Mouse (Mus musculus): Measurements from ENCODE around the gene Prkce.

Prkce gene

GRCm38 (mm10) chr17:86256730-86257131, 89.1 kb downstream of the Prkce start:
- DNase-seq (ENCODE audit: low spot score in 2 of 2): no peak

- no peak for DNase-seq (ENCODE audit: low spot score in 2 of 2)
Observed at GRCm38 (mm10) chr17:86261067-86261466, 93.5 kb downstream of the Prkce start.

DNA sequence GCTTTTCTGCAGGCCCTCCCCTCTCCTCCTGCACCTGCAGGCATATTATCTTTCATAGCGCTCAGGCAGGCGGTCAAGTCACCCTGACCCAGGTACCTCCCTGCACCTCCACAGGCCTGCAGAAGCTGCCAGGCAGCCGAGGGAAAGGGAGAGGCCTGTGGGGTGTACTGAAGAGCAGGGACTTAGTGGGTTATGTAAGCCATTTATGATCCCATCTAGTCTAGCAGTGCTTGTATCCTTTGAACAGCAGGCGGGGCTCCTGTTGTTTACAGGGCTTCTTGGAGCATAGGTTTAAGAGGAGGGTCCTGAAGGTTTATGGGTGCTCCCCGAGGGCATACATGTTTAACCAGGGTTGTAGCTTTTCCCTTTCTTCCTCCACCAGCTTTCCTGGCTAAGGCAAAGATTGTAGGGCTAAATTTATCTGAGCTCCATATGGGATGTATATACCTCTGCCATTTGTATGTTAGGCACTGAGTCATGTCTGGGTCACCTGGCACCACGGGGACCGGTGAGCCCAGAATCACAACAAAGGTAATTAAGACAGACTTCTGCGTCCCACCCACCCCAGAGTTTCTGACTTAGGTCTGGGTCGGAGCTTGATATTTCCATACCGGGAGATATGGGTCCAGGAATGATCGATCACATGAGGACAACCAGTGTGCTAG, 96.5 kb downstream of the Prkce start:
- no peak for DNase-seq (ENCODE audit: low spot score in 2 of 2)

DNA sequence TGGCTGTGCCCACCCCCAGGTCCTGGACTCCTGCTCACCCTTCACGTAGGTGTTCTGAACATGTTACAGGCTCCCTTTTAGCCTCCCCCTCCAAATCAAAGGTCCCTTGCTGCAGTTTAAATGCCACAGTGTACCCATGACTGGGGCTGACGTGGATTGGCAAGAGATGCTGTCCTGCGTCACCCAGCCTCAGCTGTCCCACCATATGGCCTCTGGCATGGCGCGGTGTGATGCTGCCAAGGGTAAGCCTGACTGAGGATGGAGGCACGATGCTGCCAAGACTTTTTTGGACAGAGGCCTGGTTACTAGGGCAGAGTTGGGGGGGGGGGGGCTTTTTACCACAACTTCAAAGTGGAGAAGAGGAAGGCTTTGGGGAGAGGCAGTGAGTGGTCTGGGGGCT, 98.5 kb downstream of the Prkce start:
- peak; percentile 60 to 63 for DNase-seq (ENCODE audit: low spot score in 2 of 2)

DNA sequence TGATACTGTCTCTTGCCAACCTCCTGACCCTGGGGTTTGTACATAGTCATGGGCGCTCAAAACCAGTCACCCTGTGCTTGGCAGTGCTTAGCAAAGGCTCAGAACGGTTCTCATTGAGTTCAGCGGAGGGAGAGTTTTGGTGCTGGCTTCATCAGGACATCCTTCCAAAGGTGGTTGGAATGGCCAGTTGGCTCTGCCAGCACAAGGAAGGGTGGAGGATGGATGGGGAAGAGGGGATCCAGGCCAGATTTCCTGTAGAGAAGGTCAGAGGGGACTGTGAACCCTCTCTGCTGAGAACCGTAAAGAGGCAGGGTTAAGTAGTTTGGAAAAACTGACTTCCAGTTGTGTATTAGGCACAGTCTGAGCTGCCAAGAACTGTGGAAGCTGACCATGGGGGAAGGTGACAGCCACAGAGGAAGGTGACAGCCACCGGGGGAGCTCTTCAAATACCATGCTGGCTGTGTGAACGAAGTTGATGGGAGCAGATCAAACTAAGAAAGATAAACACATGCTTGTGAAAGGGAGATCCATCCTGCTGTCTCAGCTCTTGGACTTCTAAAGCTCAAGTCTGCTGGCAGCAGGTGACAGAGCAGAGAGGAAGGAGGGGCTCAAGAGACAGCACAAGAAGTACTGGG, 99.7 kb downstream of the Prkce start:
- no peak for DNase-seq (ENCODE audit: low spot score in 2 of 2)

GRCm38 (mm10) chr17:86269639-86270038, 102.1 kb downstream of the Prkce start:
- DNase-seq (ENCODE audit: low spot score in 2 of 2): no peak

DNA sequence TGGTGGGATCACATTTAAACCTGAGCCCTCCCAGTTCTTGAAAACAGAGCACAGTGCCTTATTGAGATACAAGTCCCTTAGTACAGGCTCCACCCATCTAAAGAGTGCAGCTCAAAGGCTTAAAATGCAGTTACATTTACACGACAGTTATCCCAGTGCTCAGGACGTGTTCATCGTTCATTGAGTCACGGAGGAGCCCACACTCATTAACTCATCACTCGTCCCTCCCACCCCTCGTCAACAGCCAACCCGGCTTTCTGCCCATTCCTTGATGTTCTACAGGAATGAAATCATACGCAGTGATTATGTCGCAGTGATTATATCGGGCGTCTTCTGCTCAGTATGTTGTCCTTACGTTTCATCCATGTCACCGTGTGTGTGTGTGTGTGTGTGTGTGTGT, 102.9 kb downstream of the Prkce start:
- DNase-seq (ENCODE audit: low spot score in 2 of 2): no peak

DNA sequence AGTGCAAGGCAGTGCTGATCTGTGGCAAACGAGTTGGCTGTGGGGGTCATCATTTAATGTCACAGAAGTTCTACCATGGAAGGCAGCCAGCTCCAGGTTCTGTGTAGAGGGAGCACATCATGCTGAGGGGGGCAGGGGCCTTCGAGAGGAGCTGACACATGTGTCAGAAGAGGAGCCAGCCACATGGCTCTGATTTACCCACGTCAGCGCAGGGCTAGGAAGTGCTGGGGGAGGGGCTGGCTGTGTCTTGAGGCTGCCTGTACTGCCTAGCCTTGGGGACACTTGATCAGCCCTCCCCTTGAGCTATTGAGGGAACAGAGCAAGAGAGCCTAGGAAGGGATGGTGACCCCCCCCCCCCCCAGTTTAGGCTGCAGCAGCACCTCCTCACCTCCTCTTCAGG, 103.7 kb downstream of the Prkce start:
- no peak for DNase-seq (ENCODE audit: low spot score in 2 of 2)

GRCm38 (mm10) chr17:86272961-86273360, 105.4 kb downstream of the Prkce start:
- DNase-seq (ENCODE audit: low spot score in 2 of 2): no peak

- no peak for DNase-seq (ENCODE audit: low spot score in 2 of 2)
Observed at GRCm38 (mm10) chr17:86273566-86274349, 106.2 kb downstream of the Prkce start.

GRCm38 (mm10) chr17:86274350-86274744, 106.8 kb downstream of the Prkce start:
- DNase-seq (ENCODE audit: low spot score in 2 of 2): no peak

DNA sequence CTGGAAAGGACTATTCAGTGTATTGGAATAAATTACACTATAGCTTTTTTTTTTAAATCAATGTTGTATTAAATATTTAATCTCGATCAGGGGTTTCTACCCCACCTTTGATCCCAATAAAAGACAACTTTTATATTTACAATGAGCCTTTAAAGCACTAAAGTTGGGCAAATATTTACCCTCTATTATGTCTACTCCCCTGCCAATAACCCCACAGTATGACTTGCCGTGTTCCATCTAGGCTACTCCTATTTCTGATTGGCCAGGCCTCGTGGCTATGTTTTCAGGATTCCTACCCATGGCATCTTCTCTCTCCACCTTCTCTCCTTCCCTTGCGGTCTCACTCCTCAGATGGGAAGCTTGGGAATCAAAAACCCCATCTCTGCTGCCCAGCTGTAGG, 108.8 kb downstream of the Prkce start:
- no peak for DNase-seq (ENCODE audit: low spot score in 2 of 2)

DNA sequence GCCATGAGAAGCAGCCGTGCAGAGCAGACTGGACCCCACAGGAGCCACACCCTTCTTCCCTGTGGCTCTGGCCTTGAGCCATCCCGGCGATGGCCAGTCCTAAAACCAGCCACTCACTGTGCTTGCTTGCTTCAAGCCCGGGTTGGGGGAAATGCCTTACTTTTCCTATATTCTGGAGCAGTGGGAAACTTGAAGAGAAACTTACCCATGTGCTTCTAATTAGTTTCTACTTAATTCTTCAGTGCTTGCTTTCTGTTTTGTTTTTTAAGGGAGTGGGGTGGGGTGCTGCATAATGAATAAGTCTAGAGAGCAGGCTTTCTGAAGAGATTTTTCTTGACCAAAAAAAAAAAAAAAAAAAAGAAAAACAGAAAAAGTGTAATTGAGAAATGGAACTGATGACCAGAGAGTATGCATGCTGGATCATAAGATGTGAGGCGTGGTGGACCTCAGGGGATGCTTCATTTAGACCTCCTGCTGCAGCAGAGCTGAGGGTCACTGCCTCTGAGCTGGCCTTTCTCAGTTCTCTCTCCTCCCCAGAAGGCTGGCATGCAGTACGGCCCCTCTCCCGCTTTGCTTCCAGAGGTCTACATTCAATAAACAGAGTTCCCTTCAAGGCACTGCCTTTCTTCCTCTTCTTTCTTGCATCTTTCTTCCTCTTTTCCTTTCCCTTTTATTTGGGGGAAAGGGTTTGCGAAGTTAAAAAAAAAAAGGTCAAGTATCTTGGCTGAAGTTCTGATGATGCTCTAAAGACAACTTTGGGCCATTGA, 109.6 kb downstream of the Prkce start:
- no peak for DNase-seq (ENCODE audit: low spot score in 2 of 2)

GRCm38 (mm10) chr17:86277999-86278526, 110.5 kb downstream of the Prkce start:
- no peak for DNase-seq (ENCODE audit: low spot score in 2 of 2)

- no peak for DNase-seq (ENCODE audit: low spot score in 2 of 2)
Observed at GRCm38 (mm10) chr17:86279751-86280150, 112.2 kb downstream of the Prkce start.

DNA sequence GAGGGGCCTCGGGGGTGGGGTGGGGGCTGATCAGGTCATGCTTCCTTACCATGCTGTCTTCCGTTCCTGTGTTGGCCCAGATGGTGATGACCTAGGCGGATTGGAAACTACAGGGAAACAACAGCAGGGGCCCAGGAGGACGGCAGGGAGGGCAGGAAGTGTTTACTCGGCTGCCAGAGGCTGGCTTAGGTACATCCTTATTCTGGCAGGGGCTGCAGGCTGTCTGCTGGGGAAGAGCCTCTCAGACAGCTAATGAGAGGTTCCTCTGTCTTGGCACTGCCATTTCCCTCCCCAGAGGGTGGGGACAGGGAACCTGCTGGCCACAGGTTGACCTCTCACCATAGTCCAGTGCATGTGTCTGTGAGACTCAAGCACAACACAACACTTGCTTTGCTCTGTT, 116.2 kb downstream of the Prkce start:
- no peak for DNase-seq (ENCODE audit: low spot score in 2 of 2)

- no peak for DNase-seq (ENCODE audit: low spot score in 2 of 2)
Observed at GRCm38 (mm10) chr17:86285058-86285457, 117.5 kb downstream of the Prkce start.

- DNase-seq (ENCODE audit: low spot score in 2 of 2): no peak
Observed at GRCm38 (mm10) chr17:86286747-86287271, 119.2 kb downstream of the Prkce start.

DNA sequence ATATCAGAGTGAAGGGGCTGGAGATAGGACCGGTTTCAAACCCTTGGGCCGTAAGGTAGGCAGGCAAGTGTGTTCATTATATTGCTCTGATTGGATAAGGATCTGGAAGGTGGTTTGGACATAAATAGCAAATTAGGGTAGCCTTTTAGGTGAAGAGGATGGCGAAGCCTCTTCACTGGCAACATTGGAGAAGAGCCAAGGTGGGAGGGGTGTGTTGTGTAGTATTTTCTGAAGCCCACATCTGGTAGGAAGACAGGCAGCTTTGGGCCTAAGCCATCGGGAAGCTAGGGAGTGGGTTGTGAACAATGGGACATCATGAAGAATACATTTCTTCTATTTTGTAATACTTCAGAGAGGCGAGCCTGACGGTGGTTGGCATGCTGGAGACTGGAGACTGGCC, 125.1 kb downstream of the Prkce start:
- no peak for DNase-seq (ENCODE audit: low spot score in 2 of 2)

- DNase-seq (ENCODE audit: low spot score in 2 of 2): no peak
Observed at GRCm38 (mm10) chr17:86293247-86293744, 125.7 kb downstream of the Prkce start.

DNA sequence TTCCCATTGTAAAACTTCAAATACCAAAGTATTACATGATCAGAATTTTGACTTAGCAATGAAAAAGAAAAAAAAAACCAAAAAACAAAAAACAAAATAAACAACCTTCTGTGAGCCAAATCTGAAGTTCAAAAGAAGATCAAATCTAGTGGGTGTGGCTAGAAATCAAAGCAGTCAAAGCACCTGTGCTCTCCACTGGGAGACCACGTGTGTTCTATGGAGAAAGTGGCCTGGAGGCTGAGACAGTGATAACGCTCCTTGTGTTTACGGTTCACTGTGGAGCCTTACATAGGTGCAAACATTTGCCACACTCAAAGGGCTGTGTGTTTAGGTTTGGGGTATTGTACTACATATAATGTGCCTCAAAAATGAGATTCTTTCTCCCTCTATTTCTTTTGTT, 132.0 kb downstream of the Prkce start:
- DNase-seq (ENCODE audit: low spot score in 2 of 2): no peak
